Mouse (Mus musculus) gastrocnemius, adult 2 months (tissue): ENCODE data around the gene Pidd1. TPM values are rescaled to one million over a fixed set of nuclear protein-coding genes. Genes with fewer than 3 reads are reported as not detected.
"Not testable (repeated sequence)": the region's sequence is repeated elsewhere in the genome, so short reads cannot be mapped to it uniquely, and the experiment has no call there.

Source experiments
- DNase-seq: peaks from one replicate; pipeline ENCODE4 v3.0.0; 2022
- H3K27ac ChIP-seq: fragments of 200-600 bp; 2 replicates; pipeline ENCODE4 v1.8.1; 2022; ENCODE audit warnings: mild to moderate bottlenecking
- H3K4me3 ChIP-seq: fragments of 200-600 bp; 2 replicates; pipeline ENCODE4 v1.8.1; 2022; ENCODE audit warnings: mild to moderate bottlenecking, moderate library complexity
- CTCF ChIP-seq: fragments of 200-600 bp; IDR thresholded peaks from 2 replicates; pipeline ENCODE4 v1.8.1; 2022; ENCODE audit warnings: antibody characterized with exemption, mild to moderate bottlenecking, moderate library complexity
- intact Hi-C: fragments of 180-260 bp; cut with DNase I; formaldehyde crosslinking; loops from one replicate; pipeline ENCODE4 v1.15.1; 2025
- total RNA-seq, 2 experiments: library from RNA; stranded (reverse); gene quantifications; 2 replicates each; pipeline ENCODE4 v1.2.3; 2021

Gene Pidd1
- total RNA-seq, 2 experiments from 2014 or later: 0.08 to 0.20 TPM

DNA sequence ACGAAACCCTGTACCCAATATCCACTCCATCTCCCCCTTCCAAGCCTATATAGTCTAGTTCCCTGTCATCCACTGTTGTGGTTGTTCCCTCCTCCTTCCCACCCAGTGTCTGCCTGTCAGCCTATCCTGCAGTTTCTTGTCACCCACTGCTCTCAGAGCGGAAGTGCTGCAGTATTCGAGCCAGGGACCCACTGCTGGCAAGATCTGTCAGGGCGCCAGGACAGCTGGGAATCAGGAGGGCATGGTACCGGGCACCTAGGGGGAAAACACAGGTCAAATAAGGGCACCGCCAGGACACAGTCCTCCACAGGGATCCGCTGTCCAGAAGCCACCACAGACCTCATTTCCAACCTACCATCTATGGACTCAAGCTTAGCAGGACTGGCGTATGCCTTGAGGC is 33.2 kb downstream of the Pidd1 start:
- intact Hi-C loops: loop anchor here (5.0 kb wide), 1 partner anchor 47 kb away; the partner anchor contains the start of gene Pnpla2
- H3K4me3 ChIP-seq: no peak overlapping the region

GRCm38 (mm10) chr7:141408833-141409232 is 35.0 kb downstream of the Pidd1 start:
- intact Hi-C loops: loop anchor here (1.0 to 2.0 kb wide), 2 partner anchors 28 to 116 kb away; partner anchors contain the start of gene Slc25a22
- no peak; the same call in 1 of the 2 replicates for TF ChIP-seq CTCF
- Histone ChIP-seq H3K27ac (peak overlapping the region; percentile 46; the same call in 1 of the 2 replicates), H3K4me3 (no peak overlapping the region)
- DNase-seq: peak; percentile 90

More for the DNA sequence above, 33.2 kb downstream of the Pidd1 start:
- no peak overlapping the region for H3K27ac ChIP-seq
- no peak for DNase-seq
- TF ChIP-seq CTCF: no peak

DNA sequence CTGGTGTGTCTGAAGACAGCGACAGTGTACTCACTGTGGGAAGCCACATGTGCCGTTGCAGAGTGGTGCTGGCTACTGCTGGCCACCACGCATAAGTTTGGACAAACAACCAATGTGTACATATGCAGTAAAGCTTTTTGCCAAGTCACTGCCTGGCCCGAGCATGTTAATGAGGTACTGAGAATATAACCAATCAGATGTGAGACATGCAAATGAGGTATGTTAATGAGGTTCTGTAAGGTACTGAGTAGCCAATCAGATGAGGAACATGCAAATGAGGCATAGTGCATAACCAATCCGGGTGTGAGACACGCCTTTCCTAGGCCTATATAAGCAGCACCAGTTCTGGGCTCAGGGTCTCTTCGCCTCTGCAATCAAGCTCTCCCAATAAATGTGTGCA is 36.2 kb downstream of the Pidd1 start:
- intact Hi-C loops: loop anchor here (2.0 kb wide), 1 partner anchor 117 kb away; no protein-coding TSS in a partner anchor
- not testable (repeated sequence) for DNase-seq, H3K27ac ChIP-seq, H3K4me3 ChIP-seq

DNA sequence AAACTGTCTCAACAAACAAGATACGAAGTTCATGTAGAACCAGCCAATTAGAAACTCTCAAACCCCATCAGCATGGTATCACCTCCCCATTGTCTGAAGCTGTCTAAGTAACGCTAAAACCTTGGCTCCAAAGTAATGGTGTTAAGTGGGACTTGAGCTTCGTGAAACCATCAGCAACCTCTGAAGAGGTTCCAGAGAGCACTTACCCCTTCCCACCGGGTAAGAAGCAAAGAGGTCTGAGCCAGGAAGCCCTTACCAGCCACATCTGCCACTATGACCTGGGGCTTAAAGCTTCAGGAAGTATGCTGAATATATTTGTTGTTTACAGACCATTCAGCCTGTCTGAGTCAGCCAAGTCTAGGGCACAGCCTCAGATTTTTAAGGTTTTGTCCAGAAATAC is 38.4 kb downstream of the Pidd1 start:
- intact Hi-C loops: no loop called here
- Histone ChIP-seq H3K4me3 (no peak overlapping the region), H3K27ac (no peak overlapping the region)
- DNase-seq: no peak
- TF ChIP-seq CTCF: no peak

GRCm38 (mm10) chr7:141403305-141403704 is 40.5 kb downstream of the Pidd1 start:
- peak; percentile 74 for TF ChIP-seq CTCF
- DNase-seq: peak; percentile 65
- intact Hi-C loops: no loop called here
- H3K27ac ChIP-seq: no peak overlapping the region
- H3K4me3 ChIP-seq: no peak overlapping the region

- Histone ChIP-seq H3K27ac (no peak overlapping the region), H3K4me3 (no peak overlapping the region)
- no peak for DNase-seq
- intact Hi-C loops: loop anchor here (5.0 kb wide), 1 partner anchor 142 kb away; the partner anchor contains the start of gene Chid1
- no peak for TF ChIP-seq CTCF
Measured at GRCm38 (mm10) chr7:141395348-141395747, 48.5 kb downstream of the Pidd1 start.

- peak; percentile 67 for DNase-seq
- intact Hi-C loops: loop anchor here (5.0 kb wide), 1 partner anchor 143 kb away; the partner anchor contains the start of gene Chid1
- Histone ChIP-seq H3K27ac (no peak overlapping the region), H3K4me3 (no peak overlapping the region)
- TF ChIP-seq CTCF: peak; percentile 86
Measured at GRCm38 (mm10) chr7:141394771-141395170, 49.1 kb downstream of the Pidd1 start.

DNA sequence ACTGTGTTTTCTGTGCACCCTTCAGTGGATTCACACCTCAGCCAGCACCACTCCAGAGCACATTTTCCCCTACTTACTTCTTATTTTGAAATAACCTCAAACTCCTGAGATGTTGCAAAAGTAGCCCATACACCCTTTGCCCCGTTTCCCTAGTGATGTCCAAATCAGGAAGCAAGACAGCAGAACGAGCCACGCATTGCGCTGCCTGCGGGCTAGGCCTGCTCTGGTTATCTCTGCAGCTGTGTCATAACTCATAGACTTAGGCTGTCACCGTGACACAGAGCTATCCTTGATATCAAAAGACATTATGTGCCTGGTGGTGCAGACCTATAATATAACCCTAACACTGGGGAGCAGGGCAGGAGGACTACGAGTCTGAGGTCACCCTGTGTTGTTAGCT is 49.7 kb downstream of the Pidd1 start:
- TF ChIP-seq CTCF: no peak

DNA sequence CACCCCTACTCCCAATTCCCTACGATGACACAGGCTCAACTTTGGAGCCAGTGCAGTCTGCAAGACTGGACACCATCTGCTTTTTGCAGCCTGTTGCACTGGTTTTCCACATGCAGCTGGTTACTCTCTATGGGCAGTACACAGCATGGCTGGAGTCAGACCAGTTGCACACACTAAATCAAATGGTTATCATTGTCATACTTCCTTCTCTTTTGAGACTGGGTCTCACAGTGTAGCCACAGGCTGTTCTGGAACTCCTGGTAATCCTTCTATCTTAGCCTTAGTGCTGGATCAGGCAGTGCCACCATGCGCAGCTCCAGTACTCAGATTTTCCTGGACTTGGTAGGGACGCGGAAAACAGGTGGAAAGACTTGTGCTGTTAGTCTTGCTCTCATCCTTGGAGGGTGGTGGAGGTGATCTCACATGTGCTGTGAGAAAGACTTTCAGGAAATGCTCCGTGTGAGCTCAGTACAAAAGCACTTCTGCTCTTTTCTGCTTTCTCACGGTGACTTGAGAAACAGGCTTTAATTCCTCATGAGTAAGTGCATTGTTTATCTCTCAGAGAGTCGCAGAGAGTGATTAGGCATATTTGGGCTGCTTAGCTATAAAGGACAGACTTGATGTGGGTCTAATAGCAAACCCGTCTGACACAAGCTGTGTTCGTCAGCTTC is 51.1 kb downstream of the Pidd1 start:
- intact Hi-C loops: no loop called here
- DNase-seq: no peak
- TF ChIP-seq CTCF: no peak
- Histone ChIP-seq H3K4me3 (peak overlapping the region; percentile 96), H3K27ac (peak overlapping the region; percentile 93)

More for the DNA sequence above, 49.7 kb downstream of the Pidd1 start:
- no peak overlapping the region for H3K27ac ChIP-seq
- DNase-seq: no peak
- intact Hi-C loops: no loop called here
- H3K4me3 ChIP-seq: no peak overlapping the region

GRCm38 (mm10) chr7:141391625-141392551 is 51.9 kb downstream of the Pidd1 start, which contains the start of gene Taldo1:
TSS of gene Taldo1 (plus strand) at chr7:141392199.
- peak; percentile 98 for DNase-seq
- Histone ChIP-seq H3K27ac (peak within 1 kb of the TSS; percentile 93), H3K4me3 (peak within 1 kb of the TSS; percentile 96)
- no peak for TF ChIP-seq CTCF
- intact Hi-C loops: no loop called here

DNA sequence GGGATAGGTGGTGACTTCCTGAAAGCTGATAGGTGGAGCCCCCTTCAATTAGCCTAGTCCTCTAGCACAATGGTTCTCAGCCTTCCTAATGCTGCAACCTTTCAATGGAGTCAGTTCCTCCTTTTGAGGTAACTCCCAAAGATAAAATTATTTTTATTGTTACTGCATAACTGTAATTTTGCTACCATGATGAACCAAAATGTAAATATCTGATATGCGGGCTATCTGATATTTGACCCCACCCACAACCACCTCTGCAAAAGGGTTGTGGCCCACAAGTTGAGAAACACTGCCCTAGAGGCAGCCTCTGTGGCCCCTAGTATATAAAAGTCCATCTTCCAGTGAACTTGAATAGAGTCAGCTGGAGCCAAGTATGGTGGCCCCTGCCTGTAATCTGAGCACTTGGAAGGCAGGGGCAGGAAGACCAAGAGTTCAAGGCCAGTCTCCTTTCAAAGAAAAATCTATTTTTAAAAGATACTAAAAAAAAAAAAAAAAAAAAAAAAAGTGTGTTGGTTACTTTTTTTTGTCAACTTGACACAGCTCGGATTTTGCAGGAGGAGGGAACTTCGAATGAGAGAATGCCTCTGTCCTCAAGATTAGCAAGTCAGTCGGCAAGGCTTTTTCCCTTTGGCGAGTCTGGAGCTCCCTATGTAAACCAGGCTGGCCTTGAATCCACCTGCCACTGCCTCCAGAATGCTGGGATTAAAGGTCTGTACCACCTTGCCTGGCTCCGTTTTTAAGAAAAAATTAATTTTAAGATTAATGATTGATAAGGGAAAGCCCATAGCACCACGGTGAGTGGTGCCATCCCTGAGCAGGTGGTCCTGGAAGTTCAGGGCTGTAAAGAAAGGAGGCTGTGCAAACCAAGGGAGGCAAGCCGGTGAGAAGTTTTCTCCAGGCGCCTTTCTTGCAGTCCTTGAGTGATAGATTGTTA is 53.2 kb downstream of the Pidd1 start:
- no peak for DNase-seq
- TF ChIP-seq CTCF: no peak
- intact Hi-C loops: no loop called here
- no peak overlapping the region; the same call in 1 of the 2 replicates for H3K4me3 ChIP-seq
- H3K27ac ChIP-seq: no peak overlapping the region
